Mouse (Mus musculus): ENCODE results near the gene Prmt8. TPM values are rescaled to one million over a fixed set of nuclear protein-coding genes. Genes with fewer than 3 reads are reported as not detected.

Prmt8 gene
- polyA plus RNA-seq, 1 experiment, result not detected

GRCm38 (mm10) chr6:127687181-127687860 is 82.0 kb downstream of the Prmt8 start:
- no peak overlapping the region for H3K4me3 ChIP-seq (ENCODE audit: extremely low read depth, insufficient read depth, insufficient read length)
- H3K36me3 ChIP-seq (ENCODE audit: control insufficient read depth, insufficient read depth, low read length), result no peaks in the 10 kb centered on the region
- no peaks in the 10 kb centered on the region for H3K27me3 ChIP-seq (ENCODE audit: control insufficient read depth, insufficient read depth, low read length)
- no peak overlapping the region for H3K27ac ChIP-seq (ENCODE audit: insufficient read depth, low read length)
- DNase-seq (ENCODE audit: low read depth in 1 of 2, low spot score in 2 of 2), result no peak
- no peaks in the 10 kb centered on the region for H3K4me1 ChIP-seq (ENCODE audit: control insufficient read depth, insufficient read depth, insufficient read length)
- TF ChIP-seq POLR2A (IDR thresholded peaks at IDR 0.05; ENCODE audit: low read depth, low read length) (no peak), CTCF (IDR thresholded peaks at IDR 0.05; ENCODE audit: extremely low read depth, insufficient read depth, insufficient read length, insufficient replicate concordance) (no peak)
- 94% methylated on average over 6 of the region's 6 CpGs for WGBS

DNA sequence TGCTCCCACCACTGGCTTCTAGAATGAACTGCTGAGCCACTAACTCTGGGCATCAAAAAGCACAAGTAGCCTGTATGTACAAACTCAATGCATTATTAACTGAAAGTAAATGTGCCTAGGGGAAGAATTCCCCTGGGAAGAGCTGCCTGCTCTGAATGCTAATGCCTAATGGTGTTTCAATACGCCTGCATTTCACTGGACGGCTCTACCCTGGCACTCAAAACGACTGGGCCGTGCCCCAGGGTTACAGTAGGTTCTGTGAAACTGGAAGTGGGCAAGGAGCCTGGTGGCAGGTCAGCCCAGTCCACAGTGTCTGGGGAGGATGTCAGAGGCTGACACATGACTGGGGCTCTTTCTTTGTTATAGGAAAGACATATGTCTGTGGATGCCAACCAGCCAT is 84.3 kb downstream of the Prmt8 start:
- Histone ChIP-seq H3K27me3 (ENCODE audit: control insufficient read depth, insufficient read depth, low read length) (no peaks in the 10 kb centered on the region), H3K36me3 (ENCODE audit: control insufficient read depth, insufficient read depth, low read length) (no peaks in the 10 kb centered on the region), H3K4me3 (ENCODE audit: extremely low read depth, insufficient read depth, insufficient read length) (no peak overlapping the region), H3K4me1 (ENCODE audit: control insufficient read depth, insufficient read depth, insufficient read length) (no peaks in the 10 kb centered on the region), H3K27ac (ENCODE audit: insufficient read depth, low read length) (no peak overlapping the region)
- WGBS, result 75% methylated on average over 4 of the region's 4 CpGs
- DNase-seq (ENCODE audit: low read depth in 1 of 2, low spot score in 2 of 2), result no peak
- TF ChIP-seq POLR2A (IDR thresholded peaks at IDR 0.05; ENCODE audit: low read depth, low read length) (no peak), CTCF (IDR thresholded peaks at IDR 0.05; ENCODE audit: extremely low read depth, insufficient read depth, insufficient read length, insufficient replicate concordance) (no peak)

GRCm38 (mm10) chr6:127683561-127683960 is 85.7 kb downstream of the Prmt8 start:
- 71% methylated on average over 8 of the region's 8 CpGs for WGBS
- H3K27me3 ChIP-seq (ENCODE audit: control insufficient read depth, insufficient read depth, low read length), result no peaks in the 10 kb centered on the region

GRCm38 (mm10) chr6:127680784-127681183 is 88.5 kb downstream of the Prmt8 start:
- no peak overlapping the region for H3K4me3 ChIP-seq (ENCODE audit: extremely low read depth, insufficient read depth, insufficient read length)
- H3K27ac ChIP-seq (ENCODE audit: insufficient read depth, low read length), result no peak overlapping the region
- H3K36me3 ChIP-seq (ENCODE audit: control insufficient read depth, insufficient read depth, low read length), result no peaks in the 10 kb centered on the region
- DNase-seq (ENCODE audit: low read depth in 1 of 2, low spot score in 2 of 2), result no peak
- 85% methylated on average over 7 of the region's 7 CpGs for WGBS
- H3K4me1 ChIP-seq (ENCODE audit: control insufficient read depth, insufficient read depth, insufficient read length), result no peaks in the 10 kb centered on the region
- H3K27me3 ChIP-seq (ENCODE audit: control insufficient read depth, insufficient read depth, low read length), result no peaks in the 10 kb centered on the region
- TF ChIP-seq CTCF (IDR thresholded peaks at IDR 0.05; ENCODE audit: extremely low read depth, insufficient read depth, insufficient read length, insufficient replicate concordance), result no peak
- TF ChIP-seq POLR2A (IDR thresholded peaks at IDR 0.05; ENCODE audit: low read depth, low read length), result no peak

More at GRCm38 (mm10) chr6:127683561-127683960, 85.7 kb downstream of the Prmt8 start:
- no peaks in the 10 kb centered on the region for H3K36me3 ChIP-seq (ENCODE audit: control insufficient read depth, insufficient read depth, low read length)
- TF ChIP-seq POLR2A (IDR thresholded peaks at IDR 0.05; ENCODE audit: low read depth, low read length) (no peak), CTCF (IDR thresholded peaks at IDR 0.05; ENCODE audit: extremely low read depth, insufficient read depth, insufficient read length, insufficient replicate concordance) (no peak)
- H3K27ac ChIP-seq (ENCODE audit: insufficient read depth, low read length), result no peak overlapping the region
- no peak for DNase-seq (ENCODE audit: low read depth in 1 of 2, low spot score in 2 of 2)
- no peaks in the 10 kb centered on the region for H3K4me1 ChIP-seq (ENCODE audit: control insufficient read depth, insufficient read depth, insufficient read length)
- no peak overlapping the region for H3K4me3 ChIP-seq (ENCODE audit: extremely low read depth, insufficient read depth, insufficient read length)

DNA sequence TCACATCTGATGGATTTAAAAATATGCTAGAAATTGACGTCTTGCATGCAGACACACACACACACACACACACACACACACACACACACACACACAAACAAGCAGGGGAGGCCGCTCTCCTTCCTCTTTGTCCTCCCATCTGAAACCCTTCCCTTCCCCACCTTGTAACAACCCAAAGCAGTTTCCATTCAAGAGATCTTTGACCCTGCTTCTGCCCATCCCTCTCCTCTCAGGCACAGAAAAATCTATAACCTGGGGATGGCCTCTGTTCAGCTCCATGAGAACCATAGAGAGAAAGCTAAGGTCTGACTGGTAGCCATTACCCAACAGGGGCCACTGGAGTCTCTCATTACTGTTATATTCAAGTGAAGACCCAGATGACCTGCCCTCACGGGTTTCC is 90.3 kb downstream of the Prmt8 start:
- Histone ChIP-seq H3K36me3 (ENCODE audit: control insufficient read depth, insufficient read depth, low read length) (no peaks in the 10 kb centered on the region), H3K4me3 (ENCODE audit: extremely low read depth, insufficient read depth, insufficient read length) (no peak overlapping the region), H3K27me3 (ENCODE audit: control insufficient read depth, insufficient read depth, low read length) (no peaks in the 10 kb centered on the region), H3K4me1 (ENCODE audit: control insufficient read depth, insufficient read depth, insufficient read length) (no peaks in the 10 kb centered on the region), H3K27ac (ENCODE audit: insufficient read depth, low read length) (no peak overlapping the region)
- no peak for DNase-seq (ENCODE audit: low read depth in 1 of 2, low spot score in 2 of 2)
- 69% methylated on average over 3 of the region's 3 CpGs for WGBS
- no peak for TF ChIP-seq CTCF (IDR thresholded peaks at IDR 0.05; ENCODE audit: extremely low read depth, insufficient read depth, insufficient read length, insufficient replicate concordance)
- TF ChIP-seq POLR2A (IDR thresholded peaks at IDR 0.05; ENCODE audit: low read depth, low read length), result no peak

GRCm38 (mm10) chr6:127678320-127678719 is 91.0 kb downstream of the Prmt8 start:
- TF ChIP-seq CTCF (IDR thresholded peaks at IDR 0.05; ENCODE audit: extremely low read depth, insufficient read depth, insufficient read length, insufficient replicate concordance) (no peak), POLR2A (IDR thresholded peaks at IDR 0.05; ENCODE audit: low read depth, low read length) (no peak)
- WGBS, result 74% methylated on average over 9 of the region's 9 CpGs
- H3K27ac ChIP-seq (ENCODE audit: insufficient read depth, low read length), result no peak overlapping the region

DNA sequence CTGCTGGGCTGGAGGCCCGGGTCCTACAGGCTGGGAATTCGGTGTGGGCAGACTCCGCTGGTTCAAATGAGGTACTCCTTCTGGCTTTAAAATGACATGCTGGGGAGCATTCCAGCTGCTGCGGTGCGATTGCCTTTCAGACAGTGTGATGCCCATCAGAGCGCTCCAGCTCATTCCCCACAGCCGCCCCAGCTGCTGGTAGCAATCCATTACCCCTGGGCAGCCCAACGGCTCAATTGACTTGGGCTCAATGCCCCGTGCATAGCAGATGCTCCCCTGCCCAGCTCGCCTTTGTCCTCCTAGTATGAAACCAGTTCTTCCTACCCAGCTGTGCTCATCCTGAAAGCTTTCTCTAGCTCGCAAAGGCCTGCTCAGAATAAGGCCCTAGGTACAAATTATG is 92.4 kb downstream of the Prmt8 start:
- DNase-seq (ENCODE audit: low read depth in 1 of 2, low spot score in 2 of 2), result no peak
- TF ChIP-seq CTCF (IDR thresholded peaks at IDR 0.05; ENCODE audit: extremely low read depth, insufficient read depth, insufficient read length, insufficient replicate concordance), result no peak
- no peak for TF ChIP-seq POLR2A (IDR thresholded peaks at IDR 0.05; ENCODE audit: low read depth, low read length)
- Histone ChIP-seq H3K4me1 (ENCODE audit: control insufficient read depth, insufficient read depth, insufficient read length) (no peaks in the 10 kb centered on the region), H3K36me3 (ENCODE audit: control insufficient read depth, insufficient read depth, low read length) (no peaks in the 10 kb centered on the region), H3K4me3 (ENCODE audit: extremely low read depth, insufficient read depth, insufficient read length) (no peak overlapping the region), H3K27me3 (ENCODE audit: control insufficient read depth, insufficient read depth, low read length) (no peaks in the 10 kb centered on the region), H3K27ac (ENCODE audit: insufficient read depth, low read length) (no peak overlapping the region)
- WGBS, result 88% methylated on average over 11 of the region's 11 CpGs

More at GRCm38 (mm10) chr6:127678320-127678719, 91.0 kb downstream of the Prmt8 start:
- no peaks in the 10 kb centered on the region for H3K4me1 ChIP-seq (ENCODE audit: control insufficient read depth, insufficient read depth, insufficient read length)
- H3K36me3 ChIP-seq (ENCODE audit: control insufficient read depth, insufficient read depth, low read length), result no peaks in the 10 kb centered on the region
- H3K4me3 ChIP-seq (ENCODE audit: extremely low read depth, insufficient read depth, insufficient read length), result no peak overlapping the region
- no peaks in the 10 kb centered on the region for H3K27me3 ChIP-seq (ENCODE audit: control insufficient read depth, insufficient read depth, low read length)
- DNase-seq (ENCODE audit: low read depth in 1 of 2, low spot score in 2 of 2), result no peak
